Mouse (Mus musculus): ENCODE measurements around the gene Tm2d1. TPM values are rescaled to one million over a fixed set of nuclear protein-coding genes. Genes with fewer than 3 reads are reported as not detected.

Gene Tm2d1
- total and polyA plus RNA-seq, 3 experiments: 14.9 to 25.7 TPM; not detected in 1

DNA sequence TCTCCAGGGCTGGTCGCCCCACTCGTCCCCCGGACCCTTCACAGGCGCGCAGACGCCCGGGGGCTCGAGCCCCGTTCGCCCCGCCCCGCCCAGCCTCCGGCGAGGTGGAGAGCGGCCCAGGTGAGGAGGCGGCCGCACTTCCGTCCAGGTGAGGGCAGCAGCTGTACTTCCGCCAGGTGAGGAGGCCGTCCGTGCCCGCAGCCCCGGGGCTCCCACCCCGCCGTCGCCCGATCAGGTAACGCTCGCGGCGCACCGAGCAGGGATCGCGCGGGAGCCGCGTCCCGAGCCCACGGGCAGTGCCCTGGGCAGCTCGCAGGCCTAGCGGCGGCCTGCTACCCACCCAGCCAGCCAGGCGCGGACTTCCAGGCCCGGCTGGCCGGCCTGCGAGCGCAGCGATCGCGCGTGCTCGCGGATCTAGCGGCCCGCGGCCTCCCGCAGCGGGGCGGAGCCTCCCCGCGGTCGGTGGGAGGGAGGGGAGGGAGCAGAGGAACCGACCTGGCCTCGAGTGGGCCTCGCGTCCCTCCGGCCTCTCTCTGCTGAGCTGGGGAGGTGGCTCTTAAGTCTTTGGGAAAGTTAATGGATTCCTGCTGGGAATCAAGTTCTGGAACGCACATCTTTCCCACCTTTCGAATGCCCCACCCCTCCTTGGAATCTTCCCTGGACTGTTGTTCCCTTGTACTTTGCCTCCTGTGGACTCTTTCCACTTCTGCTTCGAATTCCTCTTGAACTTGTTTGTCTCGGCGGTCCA lies 12.8 kb upstream of the Tm2d1 start, which contains the start of gene Patj:
Patj (plus strand) TSS at position 96 of the 748 bp plus-strand sequence.
- Histone ChIP-seq H3K36me3 (ENCODE audit: control insufficient read depth in 1 of 2, insufficient read depth in 2 of 2, low read length in 2 of 2) (no peaks in the 10 kb centered on the region), H3K27me3 (ENCODE audit: control insufficient read depth in 1 of 2, insufficient read depth in 2 of 2, low read length in 2 of 2) (no peaks in the 10 kb centered on the region), H3K79me2 (ENCODE audit: control insufficient read depth, insufficient read depth, low read length, poor library complexity) (no peaks in the 10 kb centered on the region), H3K4me3 (ENCODE audit: control insufficient read depth in 1 of 2, insufficient read depth in 1 of 2, low read depth in 2 of 2, low read length in 2 of 2) (no peak within 1 kb of the TSS), H3K27ac (ENCODE audit: control insufficient read depth, low read depth, low read length) (no peak within 1 kb of the TSS), H3K9ac (ENCODE audit: control insufficient read depth, low read depth, low read length, poor library complexity, severe bottlenecking) (no peak within 1 kb of the TSS), H3K4me1 (ENCODE audit: control insufficient read depth in 1 of 2, insufficient read depth in 2 of 2, low read length in 2 of 2) (no peaks in the 10 kb centered on the region), H3K9me3 (replicated peaks; ENCODE audit: insufficient read depth, low read length) (no peaks in the 10 kb centered on the region)
- no peak for DNase-seq (ENCODE audit: low read depth, low spot score)
- TF ChIP-seq POLR2AphosphoS2 (IDR thresholded peaks at IDR 0.05; ENCODE audit: low read length): no peak
- TF ChIP-seq UBTF (IDR thresholded peaks at IDR 0.05; ENCODE audit: borderline replicate concordance, insufficient read depth, low read depth, low read length): no peak
- no peak for TF ChIP-seq JUND (IDR thresholded peaks at IDR 0.05; ENCODE audit: low read depth, low read length)
- TF ChIP-seq ZKSCAN1 (IDR thresholded peaks at IDR 0.05; ENCODE audit: low read depth, low read length): no peak
- no peak for TF ChIP-seq E2F4 (IDR thresholded peaks at IDR 0.05; ENCODE audit: borderline replicate concordance, low read depth, low read length)
- no peak for TF ChIP-seq MYB (IDR thresholded peaks at IDR 0.05; ENCODE audit: low read depth, low read length)
- no peak for TF ChIP-seq ETS1 (IDR thresholded peaks at IDR 0.05; ENCODE audit: low read depth, low read length)
- no peak for TF ChIP-seq ZC3H11A (IDR thresholded peaks at IDR 0.05; ENCODE audit: low read depth, low read length)
- no peak for TF ChIP-seq POLR2A (IDR thresholded peaks at IDR 0.05; ENCODE audit: control insufficient read depth in 1 of 2, insufficient read depth in 1 of 2, low read depth in 1 of 2, low read length in 2 of 2, poor library complexity in 1 of 2)
- no peak for TF ChIP-seq TAL1 (IDR thresholded peaks at IDR 0.05; ENCODE audit: low read length)
- TF ChIP-seq MXI1 (IDR thresholded peaks at IDR 0.05; ENCODE audit: low read depth, low read length): no peak
- no peak for TF ChIP-seq MAZ (IDR thresholded peaks at IDR 0.05; ENCODE audit: low read depth, low read length)
- TF ChIP-seq GATA1 (IDR thresholded peaks at IDR 0.05; ENCODE audit: low read depth, low read length): no peak
- TF ChIP-seq MEF2A (IDR thresholded peaks at IDR 0.05; ENCODE audit: extremely low read depth, insufficient replicate concordance, low read depth, low read length, poor library complexity, severe bottlenecking): no peak
- no peak for TF ChIP-seq EP300 (IDR thresholded peaks at IDR 0.05; ENCODE audit: low read depth in 1 of 2, low read length in 2 of 2)
- no peak for TF ChIP-seq MYC (IDR thresholded peaks at IDR 0.05; ENCODE audit: low read depth, low read length)

DNA sequence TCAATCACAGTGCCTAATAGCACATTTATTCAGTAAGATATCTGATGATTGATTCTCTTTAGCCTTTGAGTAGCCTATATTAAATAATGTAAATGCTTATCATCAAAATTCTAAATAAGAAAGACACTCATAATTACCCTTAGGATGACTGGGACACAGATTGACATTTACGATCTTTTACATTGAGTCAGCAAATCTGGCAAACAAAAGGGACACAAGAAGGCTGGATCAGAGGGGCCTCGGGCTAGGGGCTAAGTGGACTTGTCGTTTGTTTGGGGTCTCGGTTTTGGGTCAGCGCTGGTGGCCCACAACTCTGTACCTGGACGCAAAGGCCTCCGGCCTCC lies 12.2 kb upstream of the Tm2d1 start:
- no peak overlapping the region for H3K9ac ChIP-seq (ENCODE audit: control insufficient read depth, low read depth, low read length, poor library complexity, severe bottlenecking)
- H3K4me3 ChIP-seq (ENCODE audit: control insufficient read depth in 1 of 2, insufficient read depth in 1 of 2, low read depth in 2 of 2, low read length in 2 of 2): no peak overlapping the region
- H3K9me3 ChIP-seq (replicated peaks; ENCODE audit: insufficient read depth, low read length): no peaks in the 10 kb centered on the region
- no peaks in the 10 kb centered on the region for H3K4me1 ChIP-seq (ENCODE audit: control insufficient read depth in 1 of 2, insufficient read depth in 2 of 2, low read length in 2 of 2)
- no peak for TF ChIP-seq POLR2AphosphoS2 (IDR thresholded peaks at IDR 0.05; ENCODE audit: low read length)
- no peak for TF ChIP-seq ZMIZ1 (IDR thresholded peaks at IDR 0.05; ENCODE audit: low read depth, low read length)
- TF ChIP-seq ELF1 (IDR thresholded peaks at IDR 0.05; ENCODE audit: low read depth, low read length): no peak
- TF ChIP-seq ZC3H11A (IDR thresholded peaks at IDR 0.05; ENCODE audit: low read depth, low read length): no peak
- TF ChIP-seq GABPA (IDR thresholded peaks at IDR 0.05; ENCODE audit: low read depth, low read length): no peak
- no peak for TF ChIP-seq POLR2AphosphoS5 (IDR thresholded peaks at IDR 0.05; ENCODE audit: borderline replicate concordance, low read depth, low read length)
- no peak for TF ChIP-seq CTCF (IDR thresholded peaks at IDR 0.05 in 2 of 3, conservative IDR thresholded peaks at IDR 0.05 in 1 of 3; ENCODE audit: control insufficient read depth in 1 of 3, insufficient read depth in 1 of 3, low read depth in 2 of 3, low read length in 3 of 3, poor library complexity in 1 of 3, severe bottlenecking in 1 of 3)
- H3K79me2 ChIP-seq (ENCODE audit: control insufficient read depth, insufficient read depth, low read length, poor library complexity): no peaks in the 10 kb centered on the region
- no peaks in the 10 kb centered on the region for H3K27me3 ChIP-seq (ENCODE audit: control insufficient read depth in 1 of 2, insufficient read depth in 2 of 2, low read length in 2 of 2)
- DNase-seq (ENCODE audit: low read depth, low spot score): no peak
- H3K27ac ChIP-seq (ENCODE audit: control insufficient read depth, low read depth, low read length): no peak overlapping the region
- no peaks in the 10 kb centered on the region for H3K36me3 ChIP-seq (ENCODE audit: control insufficient read depth in 1 of 2, insufficient read depth in 2 of 2, low read length in 2 of 2)
